Mouse (Mus musculus) spleen, embryonic (tissue): ENCODE data around the gene Jam3.

Experiments used
- CTCF ChIA-PET: fragments of 350-600 bp; sonication (Branson Sonifier 250); formaldehyde crosslinking; loops from one replicate; lab custom pipeline; 2022; lab: Charles Lee

Jam3 gene

DNA sequence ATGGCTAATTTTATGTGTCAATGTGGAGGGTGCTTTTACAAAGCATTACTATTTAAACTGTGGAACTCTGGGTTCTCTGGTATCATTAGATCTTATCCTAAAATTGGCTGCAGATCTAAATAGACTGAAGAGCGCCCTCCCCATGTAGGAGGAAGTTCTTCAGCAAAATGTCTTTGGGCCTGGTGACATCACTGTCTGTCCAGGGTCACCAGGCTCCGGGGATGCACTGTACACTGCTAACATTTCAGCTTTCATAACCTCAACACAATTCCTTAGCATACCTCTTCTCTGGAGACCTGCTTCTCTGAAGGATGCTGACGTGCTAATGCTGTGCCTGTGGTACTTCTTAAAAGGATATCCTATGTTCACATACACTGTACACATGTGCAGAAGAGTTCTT, 43.5 kb downstream of the Jam3 start:
- CTCF ChIA-PET, result interaction anchor here (0.6 kb wide), 1 partner anchor 13 kb away, joined by 3 read pairs; no protein-coding TSS in a partner anchor

DNA sequence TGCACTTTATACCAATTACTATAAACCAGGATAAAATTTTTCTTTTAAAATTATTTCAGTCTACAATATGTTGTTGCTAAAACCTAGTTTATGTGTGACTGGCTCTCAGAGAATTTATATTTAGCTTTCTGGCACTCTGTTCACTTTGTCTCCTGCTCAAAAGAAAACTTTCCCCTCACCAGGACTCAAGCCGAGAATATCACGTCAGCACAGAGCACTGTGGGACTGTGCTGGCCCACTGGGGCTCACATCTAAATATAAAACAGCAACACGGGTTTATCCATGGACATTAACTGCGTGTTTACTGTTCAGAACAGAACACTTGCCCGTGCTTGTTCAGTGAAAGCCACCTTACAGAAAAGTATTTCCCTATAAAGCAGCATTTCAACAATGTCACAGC, 44.5 kb downstream of the Jam3 start:
- CTCF ChIA-PET, result interaction anchor here (0.7 kb wide), 1 partner anchor 9 kb away, joined by 11 read pairs; no protein-coding TSS in a partner anchor

DNA sequence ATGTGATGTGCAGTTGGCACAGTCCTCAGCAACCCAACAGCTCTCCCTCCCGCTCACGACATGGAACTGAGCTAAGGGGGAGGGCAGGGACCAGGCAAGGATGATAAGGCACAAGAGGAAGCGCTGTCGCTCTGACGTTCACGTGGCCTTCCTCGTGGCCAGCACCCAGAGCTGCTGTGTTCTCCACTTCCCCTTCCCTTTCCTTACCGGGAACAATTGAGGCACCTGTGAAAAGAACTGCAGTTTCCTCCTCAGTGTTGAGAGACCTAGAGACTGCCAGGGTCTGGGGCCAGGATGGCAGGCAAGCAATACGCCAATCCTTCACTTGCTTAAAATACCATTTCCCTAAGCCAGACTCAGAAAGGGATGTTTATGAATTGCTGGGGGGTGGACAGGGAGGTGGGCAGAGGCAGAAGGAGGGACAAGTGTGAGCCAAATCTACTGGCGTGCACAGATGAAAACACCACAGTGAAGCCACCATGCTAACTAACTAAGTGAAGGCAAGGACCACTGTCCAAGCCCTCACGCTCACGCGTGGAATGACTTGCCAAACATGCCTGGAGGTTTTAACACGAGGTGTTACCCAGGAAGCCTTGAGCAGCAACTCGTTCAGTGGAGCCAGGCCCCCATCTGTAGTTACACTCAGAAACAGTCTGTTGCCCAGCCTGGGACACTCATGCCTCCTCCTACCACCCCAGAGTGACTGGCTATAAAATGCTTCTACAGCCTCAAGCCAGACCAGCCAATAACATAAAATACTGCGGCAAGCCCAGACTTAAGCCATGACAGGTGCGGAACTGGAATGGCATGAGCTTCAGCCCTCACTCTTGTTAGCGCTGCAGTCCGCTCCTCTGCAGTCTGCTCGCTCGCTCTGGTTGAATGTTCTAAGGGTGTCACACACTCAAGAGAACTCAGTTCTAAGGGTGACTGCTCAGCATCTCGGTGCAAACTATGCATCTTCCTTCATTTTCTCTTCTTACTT, 45.4 kb downstream of the Jam3 start:
- CTCF ChIA-PET, result interaction anchor here (0.5 kb wide), 1 partner anchor 321 kb away, joined by 4 read pairs; no protein-coding TSS in a partner anchor

DNA sequence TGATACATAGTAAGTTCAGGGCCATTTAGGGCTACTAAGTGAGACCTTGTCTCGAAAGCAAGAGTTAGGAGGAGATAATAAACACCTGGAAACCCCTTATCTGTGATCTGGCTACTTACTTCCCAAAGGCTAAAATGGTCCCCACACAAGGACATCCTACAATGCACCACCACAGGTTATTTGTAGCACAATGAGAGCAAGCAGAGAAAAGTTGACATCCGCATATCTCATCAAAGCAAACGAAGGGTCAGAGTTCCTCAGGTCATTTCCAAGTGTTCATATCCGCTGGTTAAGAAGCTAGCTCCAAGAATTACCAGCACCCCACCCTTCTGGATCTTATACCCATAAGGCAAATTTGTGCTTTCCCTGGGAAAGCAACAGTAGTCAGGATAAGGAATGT, 46.8 kb downstream of the Jam3 start:
- CTCF ChIA-PET, result no interaction called here

DNA sequence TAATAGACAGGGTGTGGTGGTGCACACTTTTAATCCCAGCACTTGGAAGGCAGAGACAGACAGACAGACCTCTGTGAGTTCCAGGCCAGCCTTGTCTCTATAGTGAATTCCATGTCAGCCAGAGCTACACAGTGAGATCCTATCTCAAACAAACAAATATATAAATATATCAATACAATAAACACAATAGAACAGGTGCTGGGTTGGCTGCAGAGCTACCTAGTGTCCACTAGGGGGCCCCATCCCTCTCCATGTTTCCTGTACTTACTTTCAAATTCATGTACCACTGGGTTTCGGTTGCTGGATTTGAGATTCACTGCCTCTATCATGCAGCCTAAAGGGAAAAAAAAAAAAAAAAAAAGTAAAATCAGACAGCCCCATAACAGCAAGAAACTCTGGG, 49.1 kb downstream of the Jam3 start:
- CTCF ChIA-PET, result no interaction called here

DNA sequence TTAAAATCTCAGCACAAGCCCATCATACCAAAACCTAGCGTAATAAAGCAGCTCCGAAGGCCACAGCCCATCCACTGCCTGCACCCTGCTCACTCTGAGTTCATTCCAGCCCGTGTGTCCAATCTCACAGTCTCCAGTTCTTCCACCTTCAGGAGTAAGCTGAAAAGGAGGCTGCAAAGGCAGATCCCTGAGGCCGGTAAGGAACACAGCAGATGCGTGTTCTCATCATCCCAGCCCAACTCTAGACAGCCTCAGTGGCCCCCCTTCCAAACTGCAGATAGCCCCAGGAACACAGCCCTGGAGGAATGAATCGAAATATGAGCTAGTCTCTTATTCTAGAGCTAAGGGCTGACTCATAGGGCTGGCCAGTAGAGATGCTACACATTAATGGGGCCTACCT, 53.8 kb downstream of the Jam3 start:
- CTCF ChIA-PET, result interaction anchor here (0.5 kb wide), 1 partner anchor 9 kb away, joined by 11 read pairs; no protein-coding TSS in a partner anchor

DNA sequence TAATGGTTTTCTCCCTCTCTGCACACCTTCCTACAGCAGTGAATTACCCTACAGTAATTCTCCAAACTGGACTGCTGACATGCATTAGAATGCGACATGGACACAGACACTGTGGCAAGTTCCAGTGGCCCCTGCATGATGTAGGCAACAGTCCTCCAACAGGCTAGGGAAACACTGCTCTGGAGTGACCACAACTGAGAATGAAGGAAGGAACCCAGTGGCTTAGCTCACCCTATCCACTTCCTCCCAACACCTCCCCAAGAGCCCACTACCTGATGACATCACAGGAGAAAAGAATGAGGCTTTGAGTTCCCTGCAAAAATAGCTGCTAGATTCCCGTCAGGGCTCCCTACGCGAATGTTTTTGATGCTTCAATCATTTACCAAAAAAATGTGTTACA, 55.7 kb downstream of the Jam3 start:
- CTCF ChIA-PET, result no interaction called here

DNA sequence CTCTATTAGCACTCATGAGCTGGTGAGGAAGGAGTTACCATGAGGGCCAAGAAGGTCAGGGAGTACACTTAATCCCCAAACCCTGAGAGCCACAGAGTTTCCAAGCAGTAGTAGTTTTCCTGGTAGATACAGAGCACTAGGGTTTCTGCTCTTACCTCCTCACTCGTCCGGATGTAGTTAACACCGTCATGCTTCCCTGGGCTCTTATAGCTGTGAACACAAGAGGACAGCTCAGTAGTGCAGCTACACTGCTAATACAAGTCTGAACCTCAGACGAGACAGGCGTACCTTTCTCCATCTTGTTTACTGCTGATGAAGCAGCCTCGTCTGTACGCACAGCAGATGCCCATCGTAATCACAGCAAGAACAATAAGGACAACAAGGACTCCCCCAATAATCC, 56.7 kb downstream of the Jam3 start:
- CTCF ChIA-PET, result no interaction called here

DNA sequence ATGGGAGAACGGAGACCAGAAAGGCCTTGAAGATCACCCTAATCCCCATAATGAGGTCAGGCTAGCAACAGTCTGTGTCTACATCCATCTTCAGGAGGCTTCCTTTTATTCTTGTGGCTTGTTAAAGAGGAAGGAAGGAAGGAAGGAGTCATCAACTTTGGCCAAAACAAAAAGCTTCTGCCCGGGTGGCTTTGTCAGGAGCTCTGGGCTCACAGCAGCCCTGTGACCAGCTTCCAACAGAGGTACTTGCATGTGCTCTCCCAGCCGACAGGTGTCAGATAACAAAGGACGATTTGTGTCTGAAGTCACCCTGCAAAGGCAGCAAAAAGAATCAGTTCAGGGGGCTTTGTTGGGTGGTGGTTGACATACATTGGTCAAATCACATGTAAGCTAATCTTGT, 57.1 kb downstream of the Jam3 start:
- CTCF ChIA-PET, result no interaction called here

DNA sequence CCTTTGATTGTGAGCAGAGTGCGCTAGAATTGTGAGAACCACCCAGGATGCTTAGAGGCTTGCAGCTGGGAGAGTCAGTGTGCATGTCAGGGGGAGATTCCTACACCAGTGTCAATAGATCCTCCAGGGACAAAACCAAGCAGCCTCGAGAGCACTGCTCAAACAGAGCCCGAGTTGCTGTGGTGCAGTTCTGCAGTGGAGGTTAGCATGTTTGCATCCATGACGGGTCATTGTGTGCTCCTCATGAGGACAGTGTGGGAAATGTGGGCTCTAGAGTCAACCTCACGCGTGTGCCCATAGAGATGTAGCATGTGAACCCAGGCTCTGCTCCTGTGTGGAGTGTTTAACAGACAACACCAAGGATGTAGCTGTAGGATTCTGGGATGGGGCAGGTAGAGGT, 62.3 kb downstream of the Jam3 start:
- CTCF ChIA-PET, result no interaction called here

DNA sequence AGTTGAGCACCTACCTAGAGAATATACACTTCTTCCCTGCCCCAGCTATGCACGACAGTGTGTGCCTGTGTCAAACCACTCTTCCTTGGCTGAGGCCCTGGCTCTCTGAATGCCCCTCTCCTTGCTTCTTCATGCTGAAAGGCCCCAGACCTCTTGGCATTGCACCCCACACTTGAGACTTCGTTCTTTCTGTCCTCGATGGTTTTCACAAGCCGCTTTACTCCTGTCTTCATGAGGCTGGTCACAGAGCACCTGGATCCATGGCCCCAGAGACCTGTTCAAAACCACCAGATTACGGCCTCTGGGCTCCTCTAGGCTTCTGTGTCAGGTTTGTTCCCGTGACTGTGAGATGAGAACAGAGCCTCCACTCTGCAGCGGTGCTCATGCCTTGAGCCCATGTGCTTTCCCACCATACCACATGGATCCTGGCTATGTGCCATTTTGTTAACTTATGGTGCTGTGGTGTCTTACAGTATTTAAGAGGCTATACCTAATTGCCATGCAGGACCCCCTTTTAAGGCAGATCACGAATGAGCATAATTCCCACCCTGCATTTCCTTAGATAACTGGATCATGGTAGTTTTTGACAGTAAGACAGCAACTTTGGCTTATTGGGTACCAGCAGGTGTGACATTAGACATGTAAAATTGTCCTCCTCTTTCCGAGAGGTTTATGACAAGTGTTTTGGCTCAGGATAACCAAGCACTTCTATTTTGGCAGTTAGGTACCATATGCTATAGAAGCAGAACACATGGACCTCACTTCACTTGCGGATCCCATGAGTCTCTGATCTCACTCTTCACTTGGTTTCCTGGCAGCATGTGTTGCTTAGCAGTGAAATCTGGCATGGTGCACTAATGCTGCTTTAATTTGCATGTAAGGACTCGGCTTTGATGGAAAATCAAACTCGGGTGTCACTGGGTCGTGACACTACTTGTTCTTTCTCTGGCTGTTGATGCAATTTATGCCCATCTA, 64.1 kb downstream of the Jam3 start:
- CTCF ChIA-PET, result no interaction called here

DNA sequence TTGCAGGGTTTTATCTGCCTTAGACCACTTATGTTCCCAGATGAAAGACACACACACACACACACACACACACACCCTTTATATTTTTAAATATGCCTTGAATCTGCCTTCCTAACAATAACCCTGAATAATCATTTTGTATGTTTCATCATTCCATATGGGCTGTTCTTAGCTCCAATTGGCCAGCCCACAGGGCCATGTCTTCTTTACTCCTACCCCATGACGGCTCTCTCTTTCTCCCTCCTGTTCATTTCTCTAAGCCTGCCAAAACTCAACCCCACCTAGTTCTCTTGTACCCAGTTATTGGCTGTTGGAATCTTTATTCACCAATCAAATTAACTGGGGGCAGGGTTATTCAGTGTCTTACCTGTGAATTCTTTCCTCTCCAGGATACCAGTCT, 65.1 kb downstream of the Jam3 start:
- CTCF ChIA-PET, result no interaction called here

DNA sequence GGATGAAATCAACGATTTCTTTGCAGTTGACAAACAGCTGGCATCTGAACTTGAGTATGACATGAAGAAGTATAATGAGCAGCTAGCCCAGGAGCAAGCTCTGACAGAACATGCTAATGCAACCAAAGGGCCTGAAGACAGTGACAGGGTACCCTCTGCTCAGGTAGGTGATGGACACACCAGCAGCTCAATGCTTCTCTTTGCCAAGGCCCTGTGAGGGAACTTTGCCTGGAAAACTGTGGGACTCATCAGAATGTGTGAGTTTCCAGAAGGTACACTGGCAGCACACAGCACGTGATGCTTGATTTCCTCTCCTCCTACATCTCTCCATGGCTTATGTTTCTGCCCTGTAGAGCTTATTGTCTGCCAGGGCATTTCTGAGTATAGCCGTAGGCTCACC, 67.8 kb downstream of the Jam3 start:
- CTCF ChIA-PET, result no interaction called here

DNA sequence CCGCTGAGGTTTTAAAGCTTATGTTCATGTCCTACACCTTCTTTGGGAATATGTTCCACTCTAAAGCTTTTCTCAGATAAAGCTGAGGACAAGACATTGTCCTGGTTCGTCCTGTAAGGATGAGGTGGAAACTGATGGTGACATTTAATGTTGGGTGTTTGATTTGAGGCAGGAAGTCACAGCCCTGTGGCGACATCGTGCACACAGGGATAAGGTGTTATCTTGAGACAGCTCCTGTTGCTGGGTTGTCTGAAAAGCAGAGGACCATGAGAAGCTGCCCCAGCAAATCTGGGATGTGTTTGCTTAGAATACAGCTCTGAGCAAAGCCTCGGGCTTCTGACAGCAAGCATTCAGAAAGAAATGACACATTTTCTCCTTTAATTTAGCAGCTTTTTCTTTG, 69.0 kb downstream of the Jam3 start:
- CTCF ChIA-PET, result interaction anchor here (0.6 kb wide), 1 partner anchor 45 kb away, joined by 3 read pairs; no protein-coding TSS in a partner anchor

DNA sequence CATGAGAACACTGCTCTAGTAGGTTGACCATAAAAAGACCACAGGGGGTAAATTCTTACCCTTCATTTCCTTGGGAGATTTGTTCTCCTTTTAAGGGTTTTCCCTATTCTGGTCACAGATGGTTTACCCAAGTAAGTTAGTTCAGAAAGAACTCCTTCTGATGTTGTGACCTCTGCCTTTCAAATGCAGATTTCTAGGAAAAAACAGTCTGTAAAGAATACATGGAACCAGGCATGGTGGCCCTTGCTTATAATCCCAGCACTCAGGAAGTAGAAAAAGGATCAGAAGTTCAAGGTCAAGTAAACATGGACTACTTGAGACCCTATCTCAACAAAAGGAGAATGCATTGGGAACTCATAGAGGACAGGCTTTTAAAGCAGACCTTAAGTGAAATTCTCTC, 79.4 kb downstream of the Jam3 start:
- CTCF ChIA-PET, result no interaction called here

DNA sequence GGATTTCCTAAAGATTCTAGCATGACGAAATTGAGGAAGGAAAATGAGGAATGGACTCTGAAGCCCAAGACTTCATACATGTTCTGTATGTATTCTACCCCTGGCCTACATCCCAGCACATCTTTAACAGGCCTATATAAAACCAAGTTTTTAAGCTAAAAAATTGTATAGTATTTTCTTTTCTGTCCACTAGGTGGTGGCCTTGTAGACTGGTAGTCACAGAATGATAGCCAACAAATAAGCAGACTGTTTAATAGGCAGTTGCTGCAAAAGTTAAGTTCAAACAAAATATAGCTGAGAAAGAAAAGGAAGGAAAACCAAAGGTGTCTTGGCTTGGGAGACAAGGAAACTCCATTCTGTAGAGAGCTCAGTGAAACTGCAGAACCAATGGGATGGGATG, 80.5 kb downstream of the Jam3 start:
- CTCF ChIA-PET, result no interaction called here

DNA sequence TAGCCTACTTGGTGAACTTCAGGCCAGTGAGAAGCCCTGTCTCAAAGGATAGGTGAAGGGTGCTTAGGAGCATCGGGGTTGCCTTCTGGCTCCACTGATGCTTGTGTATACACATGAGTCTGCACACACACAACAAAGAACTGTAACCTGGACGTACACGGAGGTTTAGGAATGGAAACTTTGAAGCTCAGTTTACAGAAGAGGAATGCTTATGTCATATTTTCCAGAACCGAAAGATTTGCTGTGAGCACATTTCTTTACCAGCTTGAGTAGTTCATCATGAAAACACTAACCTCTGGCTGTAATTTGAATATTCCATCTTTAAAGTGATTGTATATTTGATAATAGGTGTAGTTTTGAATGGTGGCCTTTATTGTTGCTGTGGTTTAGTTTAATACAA, 84.3 kb downstream of the Jam3 start:
- CTCF ChIA-PET, result no interaction called here

DNA sequence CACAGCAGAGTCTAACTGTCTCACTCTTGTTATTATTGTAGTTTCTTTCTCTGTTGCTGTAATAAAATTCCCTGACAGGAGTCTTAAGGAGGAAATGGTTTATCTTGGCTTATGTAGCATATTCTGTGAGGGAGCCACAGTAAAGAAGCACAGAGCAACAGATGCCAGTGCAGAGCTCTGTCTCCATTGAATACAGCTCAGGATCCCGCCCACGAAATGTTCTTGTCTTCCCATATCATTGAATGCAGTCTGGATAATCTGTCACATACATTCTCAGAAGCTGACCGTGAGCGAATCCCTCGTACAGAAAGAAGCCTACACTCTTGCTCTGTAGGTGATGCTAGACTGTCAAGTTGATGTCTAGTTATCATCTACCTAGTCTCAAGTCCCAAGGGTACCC, 96.9 kb downstream of the Jam3 start:
- CTCF ChIA-PET, result no interaction called here

DNA sequence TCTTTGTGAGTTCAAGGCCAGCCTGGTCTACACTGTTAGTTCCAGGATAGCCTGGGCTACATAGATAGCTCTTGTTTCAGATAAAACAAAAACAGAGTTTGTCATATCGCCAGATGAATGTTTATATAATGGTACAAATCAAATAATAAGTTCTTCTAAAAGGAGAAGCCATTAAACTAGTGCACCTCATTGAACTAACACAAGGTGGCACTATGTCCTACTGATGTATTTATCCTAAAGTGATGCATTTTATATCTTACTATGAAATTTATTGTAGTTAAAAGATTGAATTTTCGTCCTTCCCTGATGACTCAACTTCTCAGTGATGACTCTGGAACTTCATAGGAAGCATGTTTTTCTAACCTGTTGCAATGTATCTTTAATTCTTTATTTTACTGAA, 105.7 kb downstream of the Jam3 start:
- CTCF ChIA-PET, result interaction anchor here (0.7 kb wide), 1 partner anchor 826 kb away, joined by 3 read pairs; no protein-coding TSS in a partner anchor
